Comparison of ENCODE assay signal across 23 mouse cellular contexts in the genomic region with DNA sequence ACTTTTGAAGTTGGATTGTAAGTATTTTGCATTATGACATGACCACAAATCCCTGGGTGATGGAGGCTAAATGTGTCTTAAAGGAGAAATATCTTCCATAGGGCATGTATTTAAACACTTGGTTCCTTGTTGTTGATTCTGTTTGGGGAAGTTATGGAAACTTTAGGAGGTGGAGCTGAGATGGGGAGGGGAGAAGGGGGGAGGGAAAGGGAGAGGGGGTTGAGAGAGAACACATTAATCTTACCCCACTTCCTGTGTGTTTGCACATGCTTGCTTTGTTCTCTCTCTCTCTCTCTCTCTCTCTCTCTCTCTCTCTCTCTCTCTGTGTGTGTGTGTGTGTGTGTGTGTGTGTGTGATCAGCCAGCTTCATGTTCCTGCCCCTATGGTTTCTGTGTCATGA. TPM values are rescaled to one million over a fixed set of nuclear protein-coding genes. Genes with fewer than 3 reads are reported as not detected.
DNase-seq lines count a peak whose midpoint lies in the region; ATAC-seq and TF ChIP-seq lines count a peak whose summit lies in the region.
"Had no signal": no experiment of that assay in that cellular context is flagged by ENCODE, and none has a peak within 500 bp of the region (broad histone marks: within the 10 kb centered on the region; RNA-seq: fewer than 3 reads in every experiment).

No protein-coding gene starts in this region.

- no peak for TF ChIP-seq EP300 in MEL (IDR thresholded peaks at IDR 0.05; ENCODE audit: low read depth in 1 of 2, low read length in 2 of 2)

- H3K36me3 ChIP-seq in MEL (ENCODE audit: control insufficient read depth in 1 of 2, insufficient read depth in 2 of 2, low read length in 2 of 2) = no peaks in the 10 kb centered on the region
- H3K36me3 ChIP-seq in liver, embryonic 11.5 days (ENCODE audit: control insufficient read depth, insufficient read depth, low read length) = peaks cover 4% of the 10 kb centered on the region; the same call in 1 of the 2 replicates
- no peaks in the 10 kb centered on the region for H3K36me3 ChIP-seq in forebrain, embryonic 11.5 days (ENCODE audit: control insufficient read depth, insufficient read depth, low read length)
- H3K36me3 ChIP-seq: forebrain, embryonic 12.5 days had no signal

- DNase-seq in CD4-positive, CD25-positive, alpha-beta regulatory T cell, adult 2 months (ENCODE audit: low read depth, low spot score) = peak; percentile 59
- DNase-seq in MEL (ENCODE audit: low read depth, low spot score) = peak; percentile 20
- peak; percentile 31 for DNase-seq in induced T-regulatory cell, adult 2 months (ENCODE audit: low read depth)
- peak; percentile 60 for DNase-seq in naive thymus-derived CD4-positive, alpha-beta T cell, adult 2 months (ENCODE audit: low read depth)
- DNase-seq in liver, embryonic 11.5 days (ENCODE audit: low spot score) = no peak
- DNase-seq in spleen, adult 18-20 months = no peak
- no peak for DNase-seq in forebrain, embryonic 11.5 days (ENCODE audit: low spot score)
- DNase-seq: adrenal gland, adult 8-10 months; adrenal gland, postnatal 36 days; cerebellum, adult 2 months; cerebellum, postnatal 10 days; gastrocnemius, postnatal 36 days; heart, adult 18-20 months; heart, postnatal 14 days had no signal

- no peak overlapping the region for H3K9ac ChIP-seq in MEL (ENCODE audit: control insufficient read depth, low read depth, low read length, poor library complexity, severe bottlenecking)
- no peak overlapping the region for H3K9ac ChIP-seq in liver, embryonic 11.5 days (ENCODE audit: low read depth, low read length)
- no peak overlapping the region for H3K9ac ChIP-seq in forebrain, embryonic 11.5 days (ENCODE audit: low read length)
- H3K9ac ChIP-seq: embryonic facial prominence, embryonic 12.5 days; forebrain, embryonic 12.5 days; heart, embryonic 15.5 days; hindbrain, embryonic 14.5 days had no signal

- no peaks in the 10 kb centered on the region for H3K79me2 ChIP-seq in MEL (ENCODE audit: control insufficient read depth, insufficient read depth, low read length, poor library complexity)

- TF ChIP-seq CTCF in MEL (IDR thresholded peaks at IDR 0.05 in 2 of 3, conservative IDR thresholded peaks at IDR 0.05 in 1 of 3; ENCODE audit: control insufficient read depth in 1 of 3, insufficient read depth in 1 of 3, low read depth in 2 of 3, low read length in 3 of 3, poor library complexity in 1 of 3, severe bottlenecking in 1 of 3) = no peak

- no peak for TF ChIP-seq RAD21 in MEL (IDR thresholded peaks at IDR 0.05; ENCODE audit: low read depth, low read length)

- no peak overlapping the region for H3K4me3 ChIP-seq in MEL (ENCODE audit: control insufficient read depth in 1 of 2, insufficient read depth in 1 of 2, low read depth in 2 of 2, low read length in 2 of 2)
- H3K4me3 ChIP-seq in liver, embryonic 11.5 days (ENCODE audit: low read depth, low read length) = no peak overlapping the region
- no peak overlapping the region for H3K4me3 ChIP-seq in forebrain, embryonic 11.5 days (ENCODE audit: low read depth, low read length)
- H3K4me3 ChIP-seq: embryonic facial prominence, embryonic 12.5 days; forebrain, embryonic 12.5 days; heart, embryonic 15.5 days had no signal

- H3K9me3 ChIP-seq in MEL (replicated peaks; ENCODE audit: insufficient read depth, low read length) = no peaks in the 10 kb centered on the region
- peaks cover 2% of the 10 kb centered on the region; the same call in 1 of the 2 replicates for H3K9me3 ChIP-seq in liver, embryonic 11.5 days (ENCODE audit: control insufficient read depth, low read length)
- H3K9me3 ChIP-seq in forebrain, embryonic 11.5 days (ENCODE audit: control insufficient read depth, low read length) = no peaks in the 10 kb centered on the region
- H3K9me3 ChIP-seq: embryonic facial prominence, embryonic 12.5 days; forebrain, embryonic 12.5 days; heart, embryonic 15.5 days had no signal

- H3K4me2 ChIP-seq in liver, embryonic 11.5 days = no peak overlapping the region
- H3K4me2 ChIP-seq in forebrain, embryonic 11.5 days (ENCODE audit: low read depth, low read length, severe bottlenecking) = no peak overlapping the region
- H3K4me2 ChIP-seq: embryonic facial prominence, embryonic 12.5 days; forebrain, embryonic 12.5 days; heart, embryonic 11.5 days; heart, embryonic 15.5 days; hindbrain, embryonic 14.5 days had no signal

- no peak for ATAC-seq in liver, embryonic 11.5 days (replicated peaks; ENCODE audit: low FRiP score)
- no peak for ATAC-seq in forebrain, embryonic 11.5 days (replicated peaks; ENCODE audit: low FRiP score)
- ATAC-seq: forebrain, embryonic 16.5 days; intestine, postnatal 0 days had no signal

- H3K27me3 ChIP-seq in MEL (ENCODE audit: control insufficient read depth in 1 of 2, insufficient read depth in 2 of 2, low read length in 2 of 2) = no peaks in the 10 kb centered on the region; a peak in 1 of 4 replicates
- no peaks in the 10 kb centered on the region for H3K27me3 ChIP-seq in liver, embryonic 11.5 days (replicated peaks; ENCODE audit: control insufficient read depth, insufficient read depth, low read length)
- H3K27me3 ChIP-seq in forebrain, embryonic 11.5 days (ENCODE audit: control insufficient read depth, insufficient read depth, low read length) = no peaks in the 10 kb centered on the region
- H3K27me3 ChIP-seq: CH12.LX; embryonic facial prominence, embryonic 12.5 days; forebrain, embryonic 12.5 days; heart, embryonic 15.5 days had no signal

- no peak for TF ChIP-seq POLR2A in MEL (IDR thresholded peaks at IDR 0.05; ENCODE audit: control insufficient read depth in 1 of 2, insufficient read depth in 1 of 2, low read depth in 1 of 2, low read length in 2 of 2, poor library complexity in 1 of 2)

- no peaks in the 10 kb centered on the region for H3K4me1 ChIP-seq in MEL (ENCODE audit: control insufficient read depth in 1 of 2, insufficient read depth in 2 of 2, low read length in 2 of 2)
- H3K4me1 ChIP-seq in liver, embryonic 11.5 days (replicated peaks; ENCODE audit: control insufficient read depth, insufficient read depth, low read length) = 0 out of 2 replicates have a peak, but pooled peaks cover 2% of the 10 kb centered on the region
- H3K4me1 ChIP-seq in forebrain, embryonic 11.5 days (replicated peaks; ENCODE audit: control insufficient read depth, insufficient read depth, low read length) = no peaks in the 10 kb centered on the region
- H3K4me1 ChIP-seq: forebrain, embryonic 12.5 days; heart, embryonic 15.5 days had no signal

- no peak overlapping the region for H3K27ac ChIP-seq in MEL (ENCODE audit: control insufficient read depth, low read depth, low read length)
- no peak overlapping the region for H3K27ac ChIP-seq in liver, embryonic 11.5 days (ENCODE audit: low read depth, low read length)
- no peak overlapping the region for H3K27ac ChIP-seq in forebrain, embryonic 11.5 days (ENCODE audit: low read depth, low read length)
- H3K27ac ChIP-seq: embryonic facial prominence, embryonic 12.5 days; forebrain, embryonic 12.5 days; heart, embryonic 15.5 days; hindbrain, embryonic 14.5 days had no signal

TF ChIP-seq in MEL, 35 proteins besides CTCF, POLR2A, EP300 and RAD21:
- TF ChIP-seq E2F4 (IDR thresholded peaks at IDR 0.05; ENCODE audit: borderline replicate concordance, low read depth, low read length) = no peak
- TF ChIP-seq ELF1 (IDR thresholded peaks at IDR 0.05; ENCODE audit: low read depth, low read length) = no peak
- no peak for TF ChIP-seq HCFC1 (IDR thresholded peaks at IDR 0.05; ENCODE audit: low read depth, low read length)
- TF ChIP-seq POLR2AphosphoS5 (IDR thresholded peaks at IDR 0.05; ENCODE audit: borderline replicate concordance, low read depth, low read length) = no peak
- TF ChIP-seq ZKSCAN1 (IDR thresholded peaks at IDR 0.05; ENCODE audit: low read depth, low read length) = no peak
- no peak for TF ChIP-seq MEF2A (IDR thresholded peaks at IDR 0.05; ENCODE audit: extremely low read depth, insufficient replicate concordance, low read depth, low read length, poor library complexity, severe bottlenecking)

RNA-seq across cellular contexts. Expression of a gene that starts 1.5 kb away (rescaled TPM):
- not detected in 2 replicates for total RNA-seq in MEL (2012; rRNA removed)
- not detected for polyA plus RNA-seq in MEL (2012; ENCODE audit: insufficient read depth in 1 of 2, insufficient read length in 2 of 2, low read depth in 1 of 2, low replicate concordance in 2 of 2, missing spikeins in 1 of 2)
- 0.10 TPM in 1 of 2 replicates, not detected in the other for polyA plus RNA-seq in liver, embryonic 11.5 days (2014; fragmentation: Nextera tagmentation; extraction: Ambion mirVana)
- polyA plus RNA-seq in forebrain, embryonic 11.5 days (2014; fragmentation: Nextera tagmentation; extraction: Ambion mirVana) = not detected in 2 replicates
- total RNA-seq: gastrocnemius, postnatal 36 days; hematopoietic stem cell, adult 5-6 weeks had no signal
- polyA plus RNA-seq: forebrain, embryonic 16.5 days; hindbrain, embryonic 14.5 days had no signal

Comparison
In these comparisons a context has a peak if more than half of its experiments do, and no peak if none do; other contexts are left out.
1. DNase-seq: peak in CD4-positive, CD25-positive, alpha-beta regulatory T cell, adult 2 months (single experiment), MEL (single experiment), induced T-regulatory cell, adult 2 months (single experiment) and naive thymus-derived CD4-positive, alpha-beta T cell, adult 2 months (single experiment); none in liver, embryonic 11.5 days (single experiment), spleen, adult 18-20 months (0 of 2) and forebrain, embryonic 11.5 days (single experiment).